Mouse (Mus musculus): Measurements from ENCODE around the gene Olfr49.

GRCm38 (mm10) chr14:54259722-54260085 lies 25.0 kb downstream of the Olfr49 start:
- no peak for TF ChIP-seq CTCF (IDR thresholded peaks at IDR 0.05; ENCODE audit: extremely low read depth, insufficient read depth, low read length)
- no peak for TF ChIP-seq POLR2A (IDR thresholded peaks at IDR 0.05; ENCODE audit: extremely low read depth, insufficient read depth, low read length)
